Mouse (Mus musculus): ENCODE measurements at regions not wholly inside any gene's neighbourhood (a gene's known extent, or its start where the extent isn't known, plus 50 kb on each side); places are given as distances from the start of the nearest gene placed in this dataset.

DNA sequence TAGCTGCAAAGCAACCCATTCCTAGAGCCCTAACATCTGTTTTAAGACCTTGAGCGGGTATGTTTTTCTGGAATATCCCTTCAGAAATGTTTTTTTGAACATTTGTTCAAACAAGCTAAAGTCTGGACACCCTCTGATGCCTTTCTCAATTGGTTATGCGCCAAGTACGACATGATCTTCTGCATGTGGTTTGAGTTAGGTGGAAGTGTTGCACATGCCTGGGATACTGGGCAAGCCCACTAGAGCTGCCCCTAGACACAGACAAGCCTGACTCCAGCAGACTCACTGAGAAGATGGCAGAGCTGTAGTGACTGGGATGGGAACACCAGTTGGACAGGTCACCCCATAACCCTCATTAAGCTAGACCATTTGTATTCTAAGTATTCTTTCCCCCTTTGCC, 153.2 kb upstream of the Cypt2 start:
- DNase-seq (ENCODE audit: low read depth, low spot score): no peak

DNA sequence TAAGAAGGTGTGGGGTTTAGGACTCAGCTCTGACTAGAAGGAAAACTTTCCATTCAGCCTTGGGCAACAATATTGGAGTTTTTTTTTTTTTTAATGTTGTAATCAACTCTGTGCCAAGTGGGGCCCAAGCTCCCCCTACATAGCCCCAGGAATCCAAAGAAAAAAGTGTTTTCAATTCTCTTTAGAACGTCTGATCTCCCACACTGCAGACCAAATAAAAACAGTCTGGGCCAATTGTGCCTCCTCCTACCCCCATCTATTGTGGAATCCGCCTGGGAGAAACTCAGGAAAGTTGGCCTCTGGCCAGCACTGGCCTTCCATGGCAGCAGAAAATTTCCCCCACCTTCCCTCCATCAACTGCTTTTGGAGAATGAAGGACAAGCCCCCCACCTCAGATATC, 133.3 kb upstream of the Cypt2 start:
- DNase-seq (ENCODE audit: low read depth, low spot score): no peak

- DNase-seq (ENCODE audit: low read depth, low spot score): no peak
Observed at GRCm38 (mm10) chrX:105367979-105368378, 131.6 kb upstream of the Cypt2 start.

GRCm38 (mm10) chrX:105390506-105390905, 109.1 kb upstream of the Cypt2 start:
- DNase-seq (ENCODE audit: low read depth, low spot score): peak; percentile 15

- no peak for DNase-seq (ENCODE audit: low read depth, low spot score)
Observed at GRCm38 (mm10) chrX:105391029-105391428, 108.5 kb upstream of the Cypt2 start.

DNA sequence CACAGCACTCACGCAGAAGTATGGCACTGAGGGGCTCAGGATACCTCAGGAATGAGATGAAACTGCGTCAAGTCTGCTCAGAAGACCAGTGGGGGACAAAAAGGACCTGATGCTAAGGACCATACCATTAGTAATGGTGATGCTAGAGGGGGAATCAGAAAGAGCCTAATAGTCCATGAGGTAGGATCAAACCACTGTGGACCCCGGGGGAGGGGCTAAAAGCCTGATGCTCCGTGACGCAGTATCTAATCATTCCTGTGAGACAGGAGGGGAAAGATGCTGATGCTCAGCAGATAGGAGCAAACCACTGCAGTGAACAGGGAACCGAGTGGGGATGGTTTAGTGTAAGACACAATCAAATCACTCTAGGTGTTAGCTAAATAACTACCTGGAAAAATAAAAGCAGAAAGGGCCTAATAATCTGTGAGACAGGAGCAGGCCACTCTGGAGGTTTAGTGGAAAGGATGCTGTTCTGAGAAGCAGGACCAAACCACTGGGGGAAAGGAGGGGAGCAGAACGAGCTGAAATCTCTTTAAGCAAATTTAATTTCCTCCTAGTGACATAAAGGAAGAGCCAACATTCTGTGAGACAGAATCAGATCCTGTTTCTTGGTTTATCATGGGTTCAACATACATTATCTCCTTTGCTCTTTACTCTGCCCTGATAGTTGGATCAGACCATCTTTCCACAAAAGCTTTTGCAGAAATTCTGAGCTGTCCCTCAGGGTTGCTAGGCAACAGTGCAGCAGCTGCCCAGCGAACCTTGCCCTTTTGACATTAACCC, 107.7 kb upstream of the Cypt2 start:
- peak; percentile 94 for DNase-seq (ENCODE audit: low read depth, low spot score)

- DNase-seq (ENCODE audit: low read depth, low spot score): no peak
Observed at GRCm38 (mm10) chrX:105393259-105393658, 106.3 kb upstream of the Cypt2 start.

DNA sequence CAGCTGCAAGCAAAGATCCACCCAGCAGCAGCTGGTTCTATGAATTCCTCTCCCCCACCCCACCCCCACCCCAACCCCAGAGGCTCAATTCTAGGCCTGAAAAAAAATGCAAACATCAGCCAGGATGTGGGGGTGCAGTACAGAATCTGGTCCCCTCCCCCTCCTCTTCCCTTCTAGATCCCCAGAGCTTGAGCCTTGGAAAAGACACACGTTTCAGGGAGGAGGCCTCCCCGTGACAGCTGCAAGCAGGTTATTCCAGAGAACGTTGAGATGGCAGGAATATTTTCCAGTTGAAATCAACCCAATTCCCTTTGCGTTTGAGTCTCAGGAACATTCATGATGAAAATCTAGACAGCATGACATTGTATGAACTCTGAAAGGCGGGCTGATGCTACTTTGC, 86.2 kb upstream of the Cypt2 start:
- no peak for DNase-seq (ENCODE audit: low read depth, low spot score)

- DNase-seq (ENCODE audit: low read depth, low spot score): no peak
Observed at GRCm38 (mm10) chrX:105420976-105421375, 78.6 kb upstream of the Cypt2 start.

Measured in telencephalon, adult 2 months (tissue).